Mouse (Mus musculus): ENCODE results near the gene Kcnmb4.

GRCm38 (mm10) chr10:116397973-116398372, 75.7 kb downstream of the Kcnmb4 start:
- TF ChIP-seq ZC3H11A (IDR thresholded peaks at IDR 0.05; ENCODE audit: borderline replicate concordance, low read depth, low read length) (no peak), CHD2 (IDR thresholded peaks at IDR 0.05; ENCODE audit: low read depth, low read length) (no peak), HCFC1 (IDR thresholded peaks at IDR 0.05; ENCODE audit: borderline replicate concordance, insufficient read depth, low read length) (no peak)

Data from ES-E14 (cell line).